Mouse (Mus musculus) heart, embryonic 13.5 days (tissue): ENCODE data around the gene Nln. TPM values are rescaled to one million over a fixed set of nuclear protein-coding genes. Genes with fewer than 3 reads are reported as not detected.

Experiments used
- ATAC-seq: fragments of 200-750 bp; cut with Nextera tagmentation; 2 replicates; pipeline ENCODE4 v1.8.0; 2017; ENCODE audit warnings: moderate TSS enrichment; ENCODE audit not compliant: insufficient number of reproducible peaks, low FRiP score, low TSS enrichment; ENCODE audit errors: extremely low read depth
- H3K27ac ChIP-seq: fragments of 300-500 bp; sonication (generic); replicated peaks from 2 replicates; pipeline ENCODE4 v1.5.1; 2015; ENCODE audit warnings: moderate library complexity, mild to moderate bottlenecking, inconsistent platforms
- H3K27me3 ChIP-seq: fragments of 300-500 bp; sonication (generic); replicated peaks from 2 replicates; pipeline ENCODE4 v1.6.1; 2015; ENCODE audit warnings: mild to moderate bottlenecking, inconsistent platforms
- H3K36me3 ChIP-seq: fragments of 300-500 bp; sonication (generic); 2 replicates; pipeline ENCODE4 v1.6.1; 2015; ENCODE audit warnings: mild to moderate bottlenecking, inconsistent platforms
- H3K4me1 ChIP-seq: fragments of 300-500 bp; sonication (generic); 2 replicates; pipeline ENCODE4 v1.6.1; 2015; ENCODE audit warnings: inconsistent platforms
- H3K4me2 ChIP-seq: fragments of 300-500 bp; sonication (generic); 2 replicates; pipeline ENCODE4 v1.6.1; 2015; ENCODE audit warnings: inconsistent platforms, mild to moderate bottlenecking, moderate library complexity
- H3K4me3 ChIP-seq: fragments of 300-500 bp; sonication (generic); 2 replicates; pipeline ENCODE4 v1.5.1; 2015; ENCODE audit warnings: moderate library complexity, mild to moderate bottlenecking, inconsistent platforms
- H3K9ac ChIP-seq: fragments of 300-500 bp; sonication (generic); 2 replicates; pipeline ENCODE4 v1.6.1; 2015; ENCODE audit warnings: inconsistent platforms, mild to moderate bottlenecking, moderate library complexity
- H3K9me3 ChIP-seq: fragments of 300-500 bp; sonication (generic); 2 replicates; pipeline ENCODE4 v1.6.1; 2016; ENCODE audit warnings: inconsistent platforms
- WGBS: fragments of 180-500 bp; shearing (Covaris S2); methylation state at CpG from one replicate; pipeline ENCODE4 v1.1.7; 2015; ENCODE audit warnings: mixed read lengths; 5-methylcytosine and 5-hydroxymethylcytosine counted together
- polyA plus RNA-seq: library from polyadenylated mRNA; unstranded; fragments of >200 nt; fragmentation: Nextera tagmentation; extraction: Ambion mirVana; gene quantifications from 2 replicates; pipeline ENCODE4 v1.2.1, GENCODE M21; 2015

Gene Nln
- polyA plus RNA-seq, 1 experiment from 2014 or later = 19.5 TPM

GRCm38 (mm10) chr13:104013380-104013779 lies 96.0 kb downstream of the Nln start:
- Histone ChIP-seq H3K4me3 (no peak overlapping the region), H3K27me3 (no peaks in the 10 kb centered on the region), H3K27ac (0 out of 2 replicates have a peak overlapping the region, but pooled peaks have one; percentile 4), H3K4me2 (0 out of 2 replicates have a peak overlapping the region, but pooled peaks have one; percentile 1), H3K9ac (no peak overlapping the region), H3K36me3 (peaks cover 7% of the 10 kb centered on the region; the same call in 1 of the 2 replicates), H3K4me1 (peaks cover 14% of the 10 kb centered on the region), H3K9me3 (no peaks in the 10 kb centered on the region)
- ATAC-seq = no peak
- 41% methylated on average over 6 of the region's 6 CpGs for WGBS

- 79% methylated on average over 11 of the region's 11 CpGs for WGBS
These were observed 97.1 kb downstream of the Nln start for GRCm38 (mm10) chr13:104012214-104012833.

GRCm38 (mm10) chr13:104011289-104011688 lies 98.1 kb downstream of the Nln start:
- H3K36me3 ChIP-seq = no peaks in the 10 kb centered on the region
- H3K9ac ChIP-seq = no peak overlapping the region
- peaks cover 14% of the 10 kb centered on the region for H3K4me1 ChIP-seq
- no peaks in the 10 kb centered on the region for H3K27me3 ChIP-seq
- no peak overlapping the region for H3K4me2 ChIP-seq
- ATAC-seq = no peak
- no peak overlapping the region for H3K27ac ChIP-seq
- WGBS = 87% methylated on average over 5 of the region's 5 CpGs
- H3K4me3 ChIP-seq = no peak overlapping the region
- no peaks in the 10 kb centered on the region for H3K9me3 ChIP-seq

More at GRCm38 (mm10) chr13:104012214-104012833, 97.1 kb downstream of the Nln start:
- no peaks in the 10 kb centered on the region for H3K27me3 ChIP-seq
- no peak overlapping the region for H3K4me2 ChIP-seq
- no peaks in the 10 kb centered on the region for H3K9me3 ChIP-seq
- no peak for ATAC-seq
- H3K36me3 ChIP-seq = peaks cover 6% of the 10 kb centered on the region; the same call in 1 of the 2 replicates
- H3K4me3 ChIP-seq = no peak overlapping the region
- H3K27ac ChIP-seq = no peak overlapping the region
- peaks cover 14% of the 10 kb centered on the region for H3K4me1 ChIP-seq
- H3K9ac ChIP-seq = no peak overlapping the region

- no peak overlapping the region for H3K27ac ChIP-seq
- ATAC-seq = no peak
- H3K9me3 ChIP-seq = no peaks in the 10 kb centered on the region
- no peak overlapping the region for H3K4me2 ChIP-seq
- no peaks in the 10 kb centered on the region for H3K4me1 ChIP-seq
- H3K4me3 ChIP-seq = no peak overlapping the region
- H3K36me3 ChIP-seq = no peaks in the 10 kb centered on the region
- no peaks in the 10 kb centered on the region for H3K27me3 ChIP-seq
- no peak overlapping the region for H3K9ac ChIP-seq
- WGBS = 80% methylated on average over 6 of the region's 6 CpGs
These were observed 104.1 kb downstream of the Nln start for GRCm38 (mm10) chr13:104005231-104005845.

- 20% methylated on average over 5 of the region's 5 CpGs for WGBS
- no peak overlapping the region for H3K4me3 ChIP-seq
- H3K9ac ChIP-seq = no peak overlapping the region
- H3K27ac ChIP-seq = no peak overlapping the region
- no peaks in the 10 kb centered on the region for H3K36me3 ChIP-seq
- no peak overlapping the region for H3K4me2 ChIP-seq
- no peak for ATAC-seq
- H3K27me3 ChIP-seq = no peaks in the 10 kb centered on the region
- peaks cover 17% of the 10 kb centered on the region for H3K4me1 ChIP-seq
- H3K9me3 ChIP-seq = peaks cover 3% of the 10 kb centered on the region; the same call in 1 of the 2 replicates
These were observed 115.3 kb downstream of the Nln start for GRCm38 (mm10) chr13:103994085-103994455.

DNA sequence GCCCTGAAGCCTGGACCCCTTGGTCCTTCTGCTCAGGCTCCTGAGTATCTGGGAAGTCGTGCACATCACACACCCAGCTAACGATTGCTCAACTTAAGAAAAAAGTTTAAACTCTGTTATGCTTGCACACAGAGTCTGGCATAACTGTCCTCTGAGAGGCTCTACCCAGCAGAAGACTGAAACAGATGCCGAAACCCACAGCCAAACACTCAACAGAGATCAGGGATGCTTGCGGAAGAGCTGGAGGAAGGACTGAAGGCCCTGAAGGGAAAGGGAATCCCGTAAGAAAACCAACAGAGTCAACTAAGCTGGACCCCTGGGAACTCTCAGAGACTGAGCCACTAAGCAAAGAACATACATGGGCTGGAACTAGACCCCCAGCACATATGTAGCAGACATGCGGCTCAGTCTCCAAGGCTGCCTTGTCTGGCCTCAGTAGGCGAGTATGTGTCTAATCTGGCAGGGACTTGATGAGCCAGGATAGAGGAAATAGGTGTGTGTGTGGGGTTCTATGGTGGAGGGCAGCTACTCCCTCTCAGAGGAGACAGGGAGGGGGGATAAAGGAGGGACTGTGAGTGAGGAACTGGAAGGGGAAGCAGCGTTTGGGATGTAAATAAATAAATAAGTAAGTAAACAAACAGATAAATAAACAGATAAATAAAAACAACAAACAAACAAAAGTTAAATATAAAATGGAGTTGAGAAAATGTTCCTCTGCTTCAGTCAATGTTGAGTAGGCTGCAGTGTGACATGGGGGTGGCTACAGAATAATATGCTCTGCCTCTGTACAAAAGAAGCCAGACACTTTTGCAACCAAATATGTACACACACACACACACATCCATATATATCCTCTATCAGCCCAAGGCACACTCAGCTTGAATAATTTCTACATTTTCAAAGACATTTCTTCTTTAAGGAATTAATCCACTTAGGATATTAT lies 116.0 kb downstream of the Nln start:
- no peaks in the 10 kb centered on the region for H3K36me3 ChIP-seq
- H3K9ac ChIP-seq = no peak overlapping the region
- no peak overlapping the region for H3K4me3 ChIP-seq
- H3K27ac ChIP-seq = no peak overlapping the region
- no peak for ATAC-seq
- peaks cover 17% of the 10 kb centered on the region for H3K4me1 ChIP-seq
- WGBS = 68% methylated on average over 8 of the region's 8 CpGs
- no peaks in the 10 kb centered on the region for H3K27me3 ChIP-seq
- H3K9me3 ChIP-seq = peaks cover 4% of the 10 kb centered on the region; the same call in 1 of the 2 replicates
- no peak overlapping the region for H3K4me2 ChIP-seq

DNA sequence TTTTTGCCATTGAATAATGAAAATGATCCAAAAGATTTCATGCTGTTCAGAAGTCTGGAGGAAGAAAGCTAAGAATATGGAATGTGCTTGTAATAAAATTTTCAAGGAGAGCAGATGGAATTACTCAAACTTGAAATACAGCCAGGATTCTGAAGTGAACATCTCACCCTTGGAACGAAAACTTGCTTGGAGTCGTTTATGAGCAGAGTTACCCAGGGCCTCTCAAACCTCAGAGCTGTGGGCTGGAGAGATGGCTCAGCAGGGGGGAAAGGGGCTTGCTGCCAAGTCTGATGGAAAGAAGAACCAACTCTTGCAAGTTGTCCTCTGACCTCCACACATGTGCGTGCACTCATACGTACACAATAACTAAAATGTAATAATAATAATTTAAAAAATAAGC lies 122.8 kb downstream of the Nln start:
- Histone ChIP-seq H3K9me3 (peaks cover 14% of the 10 kb centered on the region), H3K27ac (0 out of 2 replicates have a peak overlapping the region, but pooled peaks have one; percentile 7), H3K4me2 (no peak overlapping the region), H3K27me3 (no peaks in the 10 kb centered on the region), H3K4me1 (peaks cover 6% of the 10 kb centered on the region), H3K9ac (no peak overlapping the region), H3K4me3 (no peak overlapping the region), H3K36me3 (no peaks in the 10 kb centered on the region)
- 72% methylated on average over 4 of the region's 4 CpGs for WGBS
- ATAC-seq = no peak

DNA sequence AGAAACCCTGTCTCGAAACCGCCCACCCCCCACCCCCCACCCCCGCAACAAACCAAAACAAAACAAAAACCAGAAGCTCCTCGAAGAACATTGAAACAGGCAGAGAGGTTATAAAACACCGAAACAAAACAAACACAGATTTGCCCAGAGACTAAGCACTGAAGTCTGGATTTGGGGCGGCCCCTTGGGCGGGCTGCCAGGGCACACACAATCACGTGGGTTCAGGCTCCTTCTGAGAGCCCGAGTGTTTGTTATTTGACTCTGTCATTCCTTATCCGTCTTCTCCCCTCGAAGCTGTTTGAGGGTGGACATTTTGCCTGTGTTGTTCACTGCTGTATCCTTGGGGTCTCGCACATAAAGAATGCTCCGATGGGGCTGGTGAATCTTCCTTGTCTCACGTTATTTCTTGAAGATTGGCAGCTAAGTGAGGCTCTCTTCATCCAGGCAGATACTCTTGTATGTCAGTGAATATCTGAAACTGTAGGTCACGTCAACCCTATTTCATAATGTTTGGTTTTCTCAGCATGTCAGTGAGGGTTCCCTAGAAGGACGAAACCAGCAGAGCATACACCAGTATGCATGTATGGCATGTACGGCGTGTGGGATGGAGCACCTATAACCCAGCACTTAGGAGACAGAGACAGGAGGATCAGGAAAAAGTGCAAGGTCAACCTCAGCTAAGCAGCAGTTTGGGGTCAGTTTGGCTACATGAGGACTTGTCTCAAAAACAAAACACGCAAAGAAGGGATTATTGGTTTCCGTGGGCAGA lies 123.7 kb downstream of the Nln start:
- Histone ChIP-seq H3K36me3 (no peaks in the 10 kb centered on the region), H3K4me2 (no peak overlapping the region), H3K4me3 (no peak overlapping the region), H3K4me1 (peaks cover 6% of the 10 kb centered on the region), H3K9ac (no peak overlapping the region), H3K9me3 (peaks cover 15% of the 10 kb centered on the region), H3K27me3 (no peaks in the 10 kb centered on the region), H3K27ac (peak overlapping the region; percentile 64)
- no peak for ATAC-seq
- 72% methylated on average over 20 of the region's 20 CpGs for WGBS

DNA sequence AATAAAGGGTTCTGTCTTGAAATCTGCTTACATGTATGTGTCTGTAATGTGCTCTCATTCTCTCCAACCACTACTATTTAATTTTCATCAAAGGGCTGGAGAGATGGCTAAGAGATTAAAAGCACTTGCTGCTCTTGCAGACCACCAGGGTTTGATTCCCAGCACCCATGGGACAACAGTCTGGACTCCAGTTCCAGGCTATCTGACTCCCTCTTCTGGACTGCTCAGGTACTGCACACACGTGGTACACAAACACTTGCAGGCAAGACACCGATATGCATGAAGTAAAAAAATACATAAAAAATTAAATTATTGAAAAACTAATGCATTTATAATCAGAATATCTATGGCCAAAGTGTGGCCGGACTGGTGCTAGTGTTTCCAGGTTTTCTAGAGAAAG lies 127.0 kb downstream of the Nln start:
- no peaks in the 10 kb centered on the region for H3K36me3 ChIP-seq
- H3K4me3 ChIP-seq = no peak overlapping the region
- H3K27ac ChIP-seq = no peak overlapping the region
- H3K27me3 ChIP-seq = no peaks in the 10 kb centered on the region
- H3K9ac ChIP-seq = no peak overlapping the region
- no peak for ATAC-seq
- H3K4me1 ChIP-seq = peaks cover 21% of the 10 kb centered on the region
- H3K9me3 ChIP-seq = peaks cover 11% of the 10 kb centered on the region
- WGBS = 99% methylated on average over 3 of the region's 3 CpGs
- H3K4me2 ChIP-seq = no peak overlapping the region

DNA sequence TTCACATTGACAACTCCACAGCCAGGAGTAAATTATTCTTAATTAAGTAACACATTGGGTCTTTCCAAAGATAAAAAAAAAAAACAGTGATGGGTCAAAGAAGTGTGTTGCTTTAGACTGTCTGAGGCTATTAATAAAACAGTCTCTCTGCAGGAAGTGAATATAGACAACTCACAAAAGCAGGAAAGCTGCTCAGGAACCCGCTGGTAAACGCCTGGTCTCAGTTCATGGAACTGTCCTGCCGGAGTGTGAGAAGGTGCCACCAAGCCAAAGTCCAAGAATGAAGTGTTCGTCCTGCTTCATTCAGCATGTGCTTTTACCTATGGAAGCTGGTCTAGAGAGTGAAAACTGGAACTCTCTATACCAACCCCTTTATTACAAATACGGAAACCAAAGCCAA lies 129.0 kb downstream of the Nln start:
- ATAC-seq = no peak
- H3K27ac ChIP-seq = no peak overlapping the region
- H3K4me1 ChIP-seq = peaks cover 16% of the 10 kb centered on the region
- H3K4me2 ChIP-seq = no peak overlapping the region
- 76% methylated on average over 5 of the region's 5 CpGs for WGBS
- no peak overlapping the region for H3K9ac ChIP-seq
- no peaks in the 10 kb centered on the region for H3K27me3 ChIP-seq
- H3K4me3 ChIP-seq = no peak overlapping the region
- H3K9me3 ChIP-seq = peaks cover 11% of the 10 kb centered on the region
- no peaks in the 10 kb centered on the region for H3K36me3 ChIP-seq
